Mouse (Mus musculus) MEL (cell line): Measurements from ENCODE around the gene Gipc1.

Source experiments
- CTCF ChIP-seq, 3 experiments: IDR thresholded peaks in 2 of 3; conservative IDR thresholded peaks in 1 of 3; 2 replicates each; pipeline ENCODE4 v1.5.1; 2011 to 2012; ENCODE audit warnings: low read length in 3 of 3, low read depth in 2 of 3, mild to moderate bottlenecking in 2 of 3, improper control_type of control experiment in 1 of 3, inconsistent platforms in 1 of 3, mixed read lengths in 1 of 3, moderate library complexity in 1 of 3; ENCODE audit not compliant: control insufficient read depth in 1 of 3, insufficient read depth in 1 of 3, poor library complexity in 1 of 3, severe bottlenecking in 1 of 3
- GATA1 ChIP-seq: IDR thresholded peaks from 2 replicates; pipeline ENCODE4 v1.6.1; 2011; ENCODE audit warnings: low read depth, low read length, improper control_type of control experiment
- SMC3 ChIP-seq: IDR thresholded peaks from 2 replicates; pipeline ENCODE4 v1.6.1; 2011; ENCODE audit warnings: low read depth, low read length, improper control_type of control experiment
- USF1 ChIP-seq: IDR thresholded peaks from 2 replicates; pipeline ENCODE4 v1.6.1; 2014; ENCODE audit warnings: low read depth, mild to moderate bottlenecking, inconsistent platforms, low read length, improper control_type of control experiment, moderate library complexity
- ZMIZ1 ChIP-seq: IDR thresholded peaks from 2 replicates; pipeline ENCODE4 v1.6.1; 2012; ENCODE audit warnings: low read depth, mild to moderate bottlenecking, inconsistent platforms, low read length, improper control_type of control experiment, moderate library complexity
- ZNF384 ChIP-seq: IDR thresholded peaks from 2 replicates; pipeline ENCODE4 v1.6.1; 2012; ENCODE audit warnings: low read depth, mild to moderate bottlenecking, inconsistent platforms, low read length, improper control_type of control experiment

DNA sequence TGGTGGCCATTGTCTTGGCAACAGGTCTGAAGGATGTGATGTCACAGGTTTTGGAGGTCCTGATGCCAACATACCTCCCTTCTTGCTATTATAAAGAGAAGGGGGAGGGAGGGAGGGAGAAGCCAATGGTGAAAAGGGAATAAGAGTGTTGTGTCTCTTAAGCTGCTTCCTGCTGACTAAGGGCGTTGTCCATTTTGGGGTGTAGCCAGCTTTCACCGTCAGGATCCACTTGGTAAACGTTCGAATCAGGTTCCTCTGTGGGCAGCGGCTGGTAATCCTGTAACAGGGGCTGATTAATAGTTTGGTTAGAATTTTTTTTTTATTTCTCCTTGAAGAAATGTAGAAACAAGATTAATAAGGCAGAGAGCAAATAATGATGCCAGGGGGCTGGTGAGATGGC lies 12.8 kb upstream of the Gipc1 start:
- TF ChIP-seq SMC3, result no peak
- no peak for TF ChIP-seq CTCF (IDR thresholded peaks at IDR 0.05 in 2 of 3, conservative IDR thresholded peaks at IDR 0.05 in 1 of 3; ENCODE audit: control insufficient read depth in 1 of 3, insufficient read depth in 1 of 3, low read depth in 2 of 3, low read length in 3 of 3, poor library complexity in 1 of 3, severe bottlenecking in 1 of 3)
- TF ChIP-seq ZNF384, result 0 out of 2 replicates have a peak, but pooled peaks have one; percentile 11
- TF ChIP-seq ZMIZ1, result no peak
- no peak for TF ChIP-seq GATA1
- no peak for TF ChIP-seq USF1
